Mouse (Mus musculus) midbrain, embryonic 13.5 days (tissue): ENCODE data around the gene Olfr2. TPM values are rescaled to one million over a fixed set of nuclear protein-coding genes. Genes with fewer than 3 reads are reported as not detected.

Source experiments
- ATAC-seq: fragments of 200-750 bp; cut with Nextera tagmentation; 2 replicates; pipeline ENCODE4 v1.8.0; 2017; ENCODE audit warnings: mild to moderate bottlenecking, moderate TSS enrichment, moderate library complexity
- H3K27ac ChIP-seq: fragments of 300-500 bp; sonication (generic); 2 replicates; pipeline ENCODE4 v1.5.1; 2015; ENCODE audit warnings: inconsistent platforms, mild to moderate bottlenecking, moderate library complexity
- H3K27me3 ChIP-seq: fragments of 300-500 bp; sonication (generic); 2 replicates; pipeline ENCODE4 v1.6.1; 2015; ENCODE audit warnings: mild to moderate bottlenecking, inconsistent platforms
- H3K36me3 ChIP-seq: fragments of 300-500 bp; sonication (generic); 2 replicates; pipeline ENCODE4 v1.6.1; 2015; ENCODE audit warnings: mild to moderate bottlenecking, inconsistent platforms
- H3K4me1 ChIP-seq: fragments of 300-500 bp; sonication (generic); replicated peaks from 2 replicates; pipeline ENCODE4 v1.6.1; 2015; ENCODE audit warnings: inconsistent platforms
- H3K4me2 ChIP-seq: fragments of 300-500 bp; sonication (generic); replicated peaks from 2 replicates; pipeline ENCODE4 v1.6.1; 2015; ENCODE audit warnings: moderate library complexity, mild to moderate bottlenecking, inconsistent platforms
- H3K4me3 ChIP-seq: fragments of 300-500 bp; sonication (generic); replicated peaks from 2 replicates; pipeline ENCODE4 v1.5.1; 2015; ENCODE audit warnings: mild to moderate bottlenecking, inconsistent platforms
- H3K9ac ChIP-seq: fragments of 300-500 bp; sonication (generic); replicated peaks from 2 replicates; pipeline ENCODE4 v1.6.1; 2015; ENCODE audit warnings: mild to moderate bottlenecking, inconsistent platforms
- H3K9me3 ChIP-seq: fragments of 300-500 bp; sonication (generic); 2 replicates; pipeline ENCODE4 v1.6.1; 2016; ENCODE audit warnings: mild to moderate bottlenecking, inconsistent platforms
- WGBS: fragments of 180-500 bp; shearing (Covaris S2); methylation state at CpG from one replicate; pipeline ENCODE4 v1.1.7; 2015; 5-methylcytosine and 5-hydroxymethylcytosine counted together
- polyA plus RNA-seq: library from polyadenylated mRNA; unstranded; fragments of >200 nt; fragmentation: Nextera tagmentation; extraction: Ambion mirVana; gene quantifications from 2 replicates; pipeline ENCODE4 v1.2.1, GENCODE M21; 2015

The Olfr2 gene
- polyA plus RNA-seq, 1 experiment from 2014 or later = not detected

DNA sequence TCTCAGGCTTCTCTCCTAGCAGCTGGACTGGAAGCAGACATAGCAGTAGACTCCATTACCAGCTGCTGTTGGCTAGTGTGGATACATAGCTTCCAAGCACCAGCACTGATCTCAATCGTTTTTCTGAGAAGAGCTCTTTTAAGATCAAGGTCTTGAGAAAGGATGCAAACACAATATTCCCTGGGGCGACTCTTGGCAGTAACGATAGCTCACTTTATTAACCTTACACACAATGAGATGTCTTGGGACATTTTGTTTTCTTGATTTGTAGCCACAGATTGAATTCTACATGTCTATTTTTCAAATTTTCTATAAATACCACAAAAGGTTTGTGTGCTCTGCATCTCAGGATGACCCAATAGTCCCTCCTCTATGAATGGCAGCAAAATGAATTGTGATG, 57.7 kb downstream of the Olfr2 start, which contains the start of gene Olfr710:
TSS of gene Olfr710 (minus strand) at position 101 of the 400 bp plus-strand sequence.
- no peaks in the 10 kb centered on the region for H3K9me3 ChIP-seq
- WGBS = 74% methylated on average over 3 of the region's 3 CpGs
- H3K27ac ChIP-seq = no peak within 1 kb of the TSS
- H3K4me1 ChIP-seq = no peaks in the 10 kb centered on the region
- ATAC-seq = no peak
- no peak within 1 kb of the TSS for H3K4me2 ChIP-seq
- no peaks in the 10 kb centered on the region for H3K27me3 ChIP-seq
- H3K36me3 ChIP-seq = no peaks in the 10 kb centered on the region
- H3K9ac ChIP-seq = no peak within 1 kb of the TSS
- H3K4me3 ChIP-seq = no peak within 1 kb of the TSS

Other genes starting within 250 kb of the Olfr2 start
- gene Olfr699, start 212.9 kb downstream of the Olfr2 start, polyA plus RNA-seq = not detected in 2 replicates
- gene Olfr700, start 197.2 kb downstream of the Olfr2 start, polyA plus RNA-seq = not detected in 2 replicates
- not detected in 2 replicates for gene Olfr701, start 191.9 kb downstream of the Olfr2 start, polyA plus RNA-seq
- not detected in 2 replicates for gene Olfr702, start 172.2 kb downstream of the Olfr2 start, polyA plus RNA-seq
- not detected in 2 replicates for gene Olfr703, start 162.7 kb downstream of the Olfr2 start, polyA plus RNA-seq
- gene Olfr704, start 142.9 kb downstream of the Olfr2 start, polyA plus RNA-seq = not detected in 2 replicates
- gene Olfr705, start 129.2 kb downstream of the Olfr2 start, polyA plus RNA-seq = not detected in 2 replicates
- gene Olfr706, start 117.9 kb downstream of the Olfr2 start, polyA plus RNA-seq = not detected in 2 replicates
- not detected in 2 replicates for gene Olfr707, start 104.8 kb downstream of the Olfr2 start, polyA plus RNA-seq
- not detected in 2 replicates for gene Olfr1532-ps1, start 98.1 kb downstream of the Olfr2 start, polyA plus RNA-seq
- not detected in 2 replicates for gene Olfr709-ps1, start 73.9 kb downstream of the Olfr2 start, polyA plus RNA-seq
- not detected in 2 replicates for gene Olfr710, start 57.8 kb downstream of the Olfr2 start, polyA plus RNA-seq
- not detected in 2 replicates for gene Olfr6, start 42.1 kb downstream of the Olfr2 start, polyA plus RNA-seq
- gene Olfr711, start 30.6 kb downstream of the Olfr2 start, polyA plus RNA-seq = not detected in 2 replicates
- gene Olfr713, start 25.1 kb upstream of the Olfr2 start, polyA plus RNA-seq = not detected in 2 replicates
- gene Olfr714, start 64.9 kb upstream of the Olfr2 start, polyA plus RNA-seq = not detected in 2 replicates
- not detected in 2 replicates for gene Olfr17, start 87.1 kb upstream of the Olfr2 start, polyA plus RNA-seq
- not detected in 2 replicates for gene Olfr715b, start 104.3 kb upstream of the Olfr2 start, polyA plus RNA-seq
- not detected in 2 replicates for gene Olfr715, start 125.0 kb upstream of the Olfr2 start, polyA plus RNA-seq
- not detected in 2 replicates for gene Olfr716, start 132.3 kb upstream of the Olfr2 start, polyA plus RNA-seq
- gene Nlrp14, start 160.9 kb upstream of the Olfr2 start, polyA plus RNA-seq = not detected in 2 replicates
- gene Rbmxl2, start 203.4 kb upstream of the Olfr2 start, polyA plus RNA-seq = not detected in 2 replicates